Mouse (Mus musculus) midbrain, embryonic 11.5 days (tissue): Measurements from ENCODE around the gene BC107364. TPM values are rescaled to one million over a fixed set of nuclear protein-coding genes. Genes with fewer than 3 reads are reported as not detected.
"Not testable (repeated sequence)": the region's sequence is repeated elsewhere in the genome, so short reads cannot be mapped to it uniquely, and the experiment has no call there.

Experiments used
- ATAC-seq: fragments of 200-750 bp; cut with Nextera tagmentation; 2 replicates; pipeline ENCODE4 v1.8.0; 2017; ENCODE audit warnings: moderate TSS enrichment, moderate library complexity; ENCODE audit not compliant: low FRiP score
- DNase-seq: peaks from one replicate; pipeline ENCODE4 v3.0.0; 2015; ENCODE audit warnings: low spot score; ENCODE audit errors: missing footprints
- H3K27ac ChIP-seq: fragments of 300-500 bp; sonication (generic); 2 replicates; pipeline ENCODE4 v1.5.1; 2014; ENCODE audit warnings: low read depth, low read length
- H3K27me3 ChIP-seq: fragments of 300-500 bp; sonication (generic); 2 replicates; pipeline ENCODE4 v1.6.1; 2014; ENCODE audit warnings: mild to moderate bottlenecking, low read length, moderate library complexity, mixed read lengths; ENCODE audit not compliant: control insufficient read depth, insufficient read depth
- H3K36me3 ChIP-seq: fragments of 300-500 bp; sonication (generic); 2 replicates; pipeline ENCODE4 v1.6.1; 2014; ENCODE audit warnings: mild to moderate bottlenecking, low read length, moderate library complexity, mixed read lengths; ENCODE audit not compliant: control insufficient read depth, insufficient read depth
- H3K4me1 ChIP-seq: fragments of 300-500 bp; sonication (generic); 2 replicates; pipeline ENCODE4 v1.6.1; 2014; ENCODE audit warnings: low read length; ENCODE audit not compliant: control insufficient read depth, insufficient read depth
- H3K4me2 ChIP-seq: fragments of 300-500 bp; sonication (generic); 2 replicates; pipeline ENCODE4 v1.6.1; 2014; ENCODE audit warnings: mild to moderate bottlenecking, moderate library complexity
- H3K4me3 ChIP-seq: fragments of 300-500 bp; sonication (generic); 2 replicates; pipeline ENCODE4 v1.5.1; 2014; ENCODE audit warnings: low read depth, low read length
- H3K9ac ChIP-seq: fragments of 300-500 bp; sonication (generic); 2 replicates; pipeline ENCODE4 v1.6.1; 2014; ENCODE audit warnings: low read length
- H3K9me3 ChIP-seq: fragments of 300-500 bp; sonication (generic); 2 replicates; pipeline ENCODE4 v1.6.1; 2016; ENCODE audit warnings: low read length; ENCODE audit not compliant: control insufficient read depth
- WGBS: fragments of 180-500 bp; shearing (Covaris S2); extraction: QIAGEN DNeasy Blood & Tissue Kit; methylation state at CpG from one replicate; pipeline ENCODE4 v1.1.7; 2014; 5-methylcytosine and 5-hydroxymethylcytosine counted together
- polyA plus RNA-seq: library from polyadenylated mRNA; unstranded; fragments of >200 nt; fragmentation: Nextera tagmentation; extraction: Ambion mirVana; gene quantifications from 2 replicates; pipeline ENCODE4 v1.2.1, GENCODE M21; 2014

Gene BC107364
- polyA plus RNA-seq, 1 experiment from 2014 or later = not detected

- ATAC-seq, H3K27me3 ChIP-seq: not testable (repeated sequence)
Measured at GRCm38 (mm10) chr3:96468335-96468734, 16.2 kb upstream of the BC107364 start.

GRCm38 (mm10) chr3:96467641-96468040, 15.5 kb upstream of the BC107364 start:
- H3K4me3 ChIP-seq = no peak overlapping the region
- DNase-seq = no peak
- H3K27ac ChIP-seq = no peak overlapping the region
- peaks cover 5% of the 10 kb centered on the region for H3K4me1 ChIP-seq
- 91% methylated on average over 8 of the region's 8 CpGs for WGBS
- no peak overlapping the region for H3K4me2 ChIP-seq
- H3K36me3 ChIP-seq = no peaks in the 10 kb centered on the region
- H3K9ac ChIP-seq = no peak overlapping the region
- no peaks in the 10 kb centered on the region for H3K9me3 ChIP-seq
- no peak for ATAC-seq
- H3K27me3 ChIP-seq = no peaks in the 10 kb centered on the region

More at GRCm38 (mm10) chr3:96468335-96468734, 16.2 kb upstream of the BC107364 start:
- H3K36me3 ChIP-seq, H3K4me2 ChIP-seq, H3K27ac ChIP-seq, H3K4me1 ChIP-seq, DNase-seq, H3K9me3 ChIP-seq, H3K9ac ChIP-seq, H3K4me3 ChIP-seq: not testable (repeated sequence)
- WGBS = 91% methylated on average over 3 of the region's 3 CpGs

GRCm38 (mm10) chr3:96463891-96464290, 11.8 kb upstream of the BC107364 start:
- H3K36me3 ChIP-seq = no peaks in the 10 kb centered on the region
- peak overlapping the region; percentile 34 for H3K4me2 ChIP-seq
- ATAC-seq (peak; percentile 22; the same call in 1 of the 2 replicates), DNase-seq (peak; percentile 96)
- no peaks in the 10 kb centered on the region for H3K27me3 ChIP-seq
- H3K4me3 ChIP-seq = peak overlapping the region; percentile 18; the same call in 1 of the 2 replicates
- H3K4me1 ChIP-seq = peaks cover 5% of the 10 kb centered on the region
- H3K27ac ChIP-seq = no peak overlapping the region
- peak overlapping the region; percentile 27; the same call in 1 of the 2 replicates for H3K9ac ChIP-seq
- H3K9me3 ChIP-seq = no peaks in the 10 kb centered on the region
- 2% methylated on average over 25 of the region's 25 CpGs for WGBS

GRCm38 (mm10) chr3:96460568-96460870, 8.4 kb upstream of the BC107364 start:
- not testable (repeated sequence) for H3K27ac ChIP-seq, H3K27me3 ChIP-seq, DNase-seq, H3K9ac ChIP-seq, H3K9me3 ChIP-seq, H3K4me3 ChIP-seq, H3K4me1 ChIP-seq, H3K4me2 ChIP-seq, ATAC-seq, H3K36me3 ChIP-seq
- no CpG with 5 or more reads among the region's 19 CpGs for WGBS

- not testable (repeated sequence) for H3K4me2 ChIP-seq, H3K4me1 ChIP-seq, H3K9ac ChIP-seq, H3K9me3 ChIP-seq, DNase-seq, H3K4me3 ChIP-seq, H3K36me3 ChIP-seq, H3K27me3 ChIP-seq, H3K27ac ChIP-seq
- ATAC-seq = peak; percentile 93
- WGBS = 0% methylated on average over 1 of the region's 58 CpGs
Measured at GRCm38 (mm10) chr3:96459757-96460567, 7.9 kb upstream of the BC107364 start.

- not testable (repeated sequence) for H3K36me3 ChIP-seq, H3K4me1 ChIP-seq, ATAC-seq, H3K27ac ChIP-seq, H3K9ac ChIP-seq, H3K4me3 ChIP-seq, H3K4me2 ChIP-seq, DNase-seq, H3K9me3 ChIP-seq, H3K27me3 ChIP-seq
- no CpG with 5 or more reads among the region's 48 CpGs for WGBS
Measured at GRCm38 (mm10) chr3:96458886-96459439, 6.9 kb upstream of the BC107364 start.

GRCm38 (mm10) chr3:96458008-96458407, 5.9 kb upstream of the BC107364 start:
- not testable (repeated sequence) for H3K27ac ChIP-seq, H3K36me3 ChIP-seq

GRCm38 (mm10) chr3:96451181-96451737, 847 bp downstream of the BC107364 start:
- not testable (repeated sequence) for H3K27me3 ChIP-seq, DNase-seq, ATAC-seq, H3K9ac ChIP-seq, H3K36me3 ChIP-seq, H3K4me2 ChIP-seq, H3K9me3 ChIP-seq, H3K4me3 ChIP-seq, H3K27ac ChIP-seq, H3K4me1 ChIP-seq
- no CpG with 5 or more reads among the region's 50 CpGs for WGBS

More at GRCm38 (mm10) chr3:96458008-96458407, 5.9 kb upstream of the BC107364 start:
- DNase-seq, H3K4me1 ChIP-seq, H3K27me3 ChIP-seq, H3K9ac ChIP-seq, H3K4me2 ChIP-seq, H3K9me3 ChIP-seq, H3K4me3 ChIP-seq: not testable (repeated sequence)
- WGBS = no CpG with 5 or more reads among the region's 53 CpGs
- ATAC-seq = peak; percentile 45

GRCm38 (mm10) chr3:96450586-96450896, 1.6 kb downstream of the BC107364 start:
- not testable (repeated sequence) for H3K27me3 ChIP-seq, H3K9me3 ChIP-seq, H3K9ac ChIP-seq, H3K4me2 ChIP-seq, H3K4me1 ChIP-seq, H3K4me3 ChIP-seq, ATAC-seq, DNase-seq, H3K36me3 ChIP-seq, H3K27ac ChIP-seq
- 0% methylated on average over 1 of the region's 10 CpGs for WGBS
